Mouse (Mus musculus): ENCODE measurements around the gene Ccer2. TPM values are rescaled to one million over a fixed set of nuclear protein-coding genes. Genes with fewer than 3 reads are reported as not detected.
A peak's percentile ranks its signal among the peaks of the same experiment; 100 is the strongest.

Gene Ccer2
- polyA plus RNA-seq, 1 experiment from 2014 or later: not detected

DNA sequence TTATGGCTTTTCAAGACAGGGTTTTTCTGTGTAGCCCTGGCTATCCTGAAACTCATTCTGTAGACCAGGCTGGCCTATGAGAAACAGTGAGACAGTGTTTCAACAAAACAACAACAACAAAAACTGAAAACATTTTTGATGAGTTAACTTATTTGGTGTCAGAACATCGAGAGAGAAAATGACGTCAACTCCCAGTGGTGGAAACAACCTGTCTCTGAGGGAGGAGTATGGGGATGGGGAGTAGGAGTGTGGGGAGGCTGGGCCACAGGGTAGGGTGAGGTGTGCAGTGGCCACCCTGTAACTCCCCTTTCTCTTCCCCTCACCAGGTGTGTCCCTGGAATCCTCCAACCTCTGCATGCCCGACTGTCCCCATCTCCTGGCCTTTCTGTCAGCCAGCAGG lies 38.5 kb downstream of the Ccer2 start:
- no peaks in the 10 kb centered on the region for H3K9me3 ChIP-seq (replicated peaks)
- 83% methylated on average over 3 of the region's 3 CpGs for WGBS
- H3K36me3 ChIP-seq: no peaks in the 10 kb centered on the region
- H3K4me1 ChIP-seq: peaks cover 27% of the 10 kb centered on the region
- no peak for ATAC-seq (replicated peaks; ENCODE audit: low FRiP score)
- no peak overlapping the region for H3K4me2 ChIP-seq
- H3K4me3 ChIP-seq (replicated peaks): no peak overlapping the region
- H3K27me3 ChIP-seq: no peaks in the 10 kb centered on the region
- no peak overlapping the region for H3K9ac ChIP-seq
- no peak overlapping the region for H3K27ac ChIP-seq

DNA sequence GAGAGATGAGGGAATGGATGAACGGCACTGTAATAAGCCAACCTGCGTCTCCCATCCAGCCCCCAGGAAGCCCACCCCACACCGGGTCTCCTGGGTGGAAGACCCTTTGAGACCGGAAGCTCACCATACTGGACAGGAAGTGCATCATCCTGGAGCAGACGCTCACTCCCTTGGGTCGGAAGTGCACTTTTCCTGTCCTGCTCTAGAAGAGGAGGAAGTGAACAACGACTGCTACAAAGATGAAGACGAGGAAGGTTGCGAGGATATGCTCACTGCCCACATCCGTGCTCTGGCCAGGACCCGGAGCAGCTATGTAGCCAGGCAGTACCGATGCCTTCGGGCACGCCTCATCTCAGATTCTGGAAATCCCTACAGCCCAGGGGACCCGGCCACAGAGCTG lies 39.9 kb downstream of the Ccer2 start:
- no peaks in the 10 kb centered on the region for H3K9me3 ChIP-seq (replicated peaks)
- H3K4me2 ChIP-seq: peak overlapping the region; percentile 57
- H3K27ac ChIP-seq: peak overlapping the region; percentile 73
- H3K27me3 ChIP-seq: no peaks in the 10 kb centered on the region
- ATAC-seq (replicated peaks; ENCODE audit: low FRiP score): no peak
- 73% methylated on average over 15 of the region's 15 CpGs for WGBS
- peaks cover 17% of the 10 kb centered on the region for H3K4me1 ChIP-seq
- no peaks in the 10 kb centered on the region for H3K36me3 ChIP-seq
- no peak overlapping the region for H3K9ac ChIP-seq
- H3K4me3 ChIP-seq (replicated peaks): peak overlapping the region; percentile 29; the same call in 1 of the 2 replicates

DNA sequence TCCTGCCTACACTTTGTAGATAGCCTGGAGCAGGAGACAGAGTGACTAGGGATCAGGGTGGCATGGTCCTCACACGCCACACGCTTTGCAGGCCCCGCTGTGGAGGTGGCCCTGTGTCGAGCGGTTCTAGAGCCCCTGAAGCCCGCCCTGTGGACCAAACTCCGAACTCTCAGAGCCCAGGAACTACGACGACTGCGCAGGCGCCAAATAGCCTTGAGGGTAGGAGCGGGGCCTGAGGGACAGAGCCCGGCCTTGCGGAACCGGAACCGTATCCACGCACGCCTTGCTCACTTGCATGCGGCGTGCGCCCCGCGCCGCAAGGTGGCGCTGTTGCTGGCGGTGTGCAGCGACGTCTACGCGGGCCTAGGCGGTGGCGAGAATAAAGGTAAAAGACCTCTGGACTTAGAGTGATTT lies 40.6 kb downstream of the Ccer2 start:
- Histone ChIP-seq H3K27me3 (no peaks in the 10 kb centered on the region), H3K4me1 (peaks cover 24% of the 10 kb centered on the region), H3K4me2 (peak overlapping the region; percentile 57), H3K9ac (peak overlapping the region; percentile 42), H3K36me3 (no peaks in the 10 kb centered on the region), H3K4me3 (replicated peaks) (peak overlapping the region; percentile 29), H3K9me3 (replicated peaks) (no peaks in the 10 kb centered on the region), H3K27ac (peak overlapping the region; percentile 73)
- 15% methylated on average over 32 of the region's 32 CpGs for WGBS
- peak; percentile 74 for ATAC-seq (replicated peaks; ENCODE audit: low FRiP score)

- no peak overlapping the region for H3K4me3 ChIP-seq (replicated peaks)
- no peak overlapping the region for H3K4me2 ChIP-seq
- H3K27ac ChIP-seq: no peak overlapping the region
- WGBS: 96% methylated on average over 9 of the region's 9 CpGs
- no peaks in the 10 kb centered on the region for H3K36me3 ChIP-seq
- H3K9me3 ChIP-seq (replicated peaks): no peaks in the 10 kb centered on the region
- H3K9ac ChIP-seq: no peak overlapping the region
- no peaks in the 10 kb centered on the region for H3K27me3 ChIP-seq
- H3K4me1 ChIP-seq: peaks cover 55% of the 10 kb centered on the region
- ATAC-seq (replicated peaks; ENCODE audit: low FRiP score): no peak
Measured at GRCm38 (mm10) chr7:28799994-28800393, 44.0 kb downstream of the Ccer2 start.

DNA sequence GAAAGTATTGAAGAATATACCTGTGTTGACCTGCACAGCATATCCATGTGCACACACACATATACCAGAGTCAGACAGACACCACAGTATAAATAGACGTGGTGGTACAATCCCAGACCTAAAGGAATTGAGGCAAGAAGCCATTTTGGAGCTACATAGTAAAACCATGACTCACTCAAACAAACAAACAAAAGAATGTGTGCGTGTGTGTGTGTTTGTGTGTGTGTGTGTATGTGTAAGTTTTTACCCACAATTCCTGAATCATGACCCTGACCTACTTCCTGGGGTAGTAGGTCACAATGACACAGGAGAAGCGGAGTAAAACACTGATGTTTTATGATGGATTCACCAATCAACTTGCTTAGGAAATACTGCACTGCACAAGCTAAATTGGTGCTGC lies 45.5 kb downstream of the Ccer2 start:
- peaks cover 51% of the 10 kb centered on the region for H3K4me1 ChIP-seq
- H3K36me3 ChIP-seq: no peaks in the 10 kb centered on the region
- H3K9me3 ChIP-seq (replicated peaks): no peaks in the 10 kb centered on the region
- 45% methylated on average over 3 of the region's 3 CpGs for WGBS
- H3K27ac ChIP-seq: peak overlapping the region; percentile 97
- H3K4me2 ChIP-seq: peak overlapping the region; percentile 33; the same call in 1 of the 2 replicates
- H3K9ac ChIP-seq: no peak overlapping the region
- H3K27me3 ChIP-seq: no peaks in the 10 kb centered on the region
- no peak overlapping the region for H3K4me3 ChIP-seq (replicated peaks)
- no peak for ATAC-seq (replicated peaks; ENCODE audit: low FRiP score)

DNA sequence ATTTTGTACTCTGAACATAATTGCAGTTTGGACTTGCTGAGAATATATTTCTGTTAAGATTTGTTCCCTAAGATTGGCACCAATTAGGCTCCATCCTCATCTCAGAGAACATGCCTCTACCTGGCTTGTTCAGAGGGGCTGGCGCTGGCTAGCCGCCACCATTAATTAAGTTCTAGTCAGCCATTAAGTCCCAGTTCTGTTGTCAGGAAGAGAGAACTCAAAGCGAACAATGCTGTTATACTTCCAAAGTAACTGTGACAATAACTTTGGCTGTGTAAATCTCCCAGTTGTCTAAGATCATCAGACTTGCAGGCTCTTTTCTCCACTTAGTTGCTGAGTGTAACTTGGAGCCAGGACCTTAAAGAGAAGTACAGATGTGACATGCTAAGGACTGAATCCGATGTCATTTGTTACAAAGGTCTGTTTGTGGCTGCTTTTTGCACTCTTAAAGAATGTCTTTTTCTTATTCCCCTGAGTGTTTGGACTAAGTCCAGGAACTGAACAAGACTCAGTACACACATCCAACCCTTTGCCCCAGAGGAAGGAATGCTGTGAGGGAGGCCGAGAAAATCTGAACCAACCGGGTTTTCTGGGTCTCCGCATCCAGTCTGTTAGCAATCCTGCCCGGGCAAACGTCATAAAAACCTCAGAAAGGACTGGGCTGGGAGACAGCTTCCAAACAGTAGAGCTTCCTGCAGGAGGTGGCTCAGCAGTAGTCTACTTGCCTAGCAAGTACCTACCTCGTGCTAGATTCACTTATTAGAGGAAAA lies 46.1 kb downstream of the Ccer2 start:
- H3K27ac ChIP-seq: peak overlapping the region; percentile 97
- H3K36me3 ChIP-seq: no peaks in the 10 kb centered on the region
- peak overlapping the region; percentile 33 for H3K4me2 ChIP-seq
- H3K4me1 ChIP-seq: peaks cover 45% of the 10 kb centered on the region
- WGBS: 15% methylated on average over 10 of the region's 10 CpGs
- no peak overlapping the region for H3K9ac ChIP-seq
- ATAC-seq (replicated peaks; ENCODE audit: low FRiP score): peak; percentile 24
- no peaks in the 10 kb centered on the region for H3K9me3 ChIP-seq (replicated peaks)
- 0 out of 2 replicates have a peak overlapping the region, but pooled peaks have one; percentile 0 for H3K4me3 ChIP-seq (replicated peaks)
- H3K27me3 ChIP-seq: no peaks in the 10 kb centered on the region

- Histone ChIP-seq H3K4me3 (replicated peaks) (0 out of 2 replicates have a peak overlapping the region, but pooled peaks have one; percentile 0), H3K4me1 (peaks cover 50% of the 10 kb centered on the region), H3K9ac (peak overlapping the region; percentile 11; the same call in 1 of the 2 replicates), H3K27ac (peak overlapping the region; percentile 97), H3K36me3 (no peaks in the 10 kb centered on the region), H3K4me2 (peak overlapping the region; percentile 33), H3K27me3 (no peaks in the 10 kb centered on the region), H3K9me3 (replicated peaks) (no peaks in the 10 kb centered on the region)
- peak; percentile 84 for ATAC-seq (replicated peaks; ENCODE audit: low FRiP score)
- WGBS: 5% methylated on average over 10 of the region's 10 CpGs
Measured at GRCm38 (mm10) chr7:28802846-28803588, 47.0 kb downstream of the Ccer2 start.

DNA sequence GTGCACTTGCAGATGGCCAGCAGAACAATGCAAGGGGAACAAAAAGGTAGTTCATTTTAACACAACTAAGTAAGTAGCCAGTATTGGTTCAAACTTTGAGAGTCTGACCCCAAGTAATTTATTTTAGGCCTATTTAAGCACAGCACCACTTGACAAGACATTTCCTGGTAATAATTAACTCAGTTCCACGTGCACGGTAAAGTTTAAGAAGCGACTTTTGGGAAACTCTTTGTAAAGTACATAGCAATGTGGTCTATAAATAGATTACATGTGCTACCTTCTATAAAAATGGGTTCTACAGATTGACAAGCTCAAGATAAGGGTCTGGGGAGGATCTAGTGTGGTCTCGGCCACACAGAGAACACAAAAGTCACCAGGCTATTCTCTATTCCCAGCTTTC lies 47.8 kb downstream of the Ccer2 start:
- 19% methylated on average over 4 of the region's 4 CpGs for WGBS
- ATAC-seq (replicated peaks; ENCODE audit: low FRiP score): no peak
- H3K9ac ChIP-seq: no peak overlapping the region

GRCm38 (mm10) chr7:28806869-28807268 lies 50.9 kb downstream of the Ccer2 start:
- Histone ChIP-seq H3K36me3 (peaks cover 1% of the 10 kb centered on the region; the same call in 1 of the 2 replicates), H3K9me3 (replicated peaks) (no peaks in the 10 kb centered on the region), H3K9ac (no peak overlapping the region), H3K4me2 (no peak overlapping the region), H3K4me3 (replicated peaks) (no peak overlapping the region), H3K27me3 (no peaks in the 10 kb centered on the region), H3K4me1 (peaks cover 44% of the 10 kb centered on the region), H3K27ac (no peak overlapping the region)
- WGBS: 72% methylated on average over 4 of the region's 4 CpGs
- no peak for ATAC-seq (replicated peaks; ENCODE audit: low FRiP score)

More for the DNA sequence above, 47.8 kb downstream of the Ccer2 start:
- H3K4me2 ChIP-seq: peak overlapping the region; percentile 33; the same call in 1 of the 2 replicates
- H3K27ac ChIP-seq: peak overlapping the region; percentile 97
- H3K27me3 ChIP-seq: no peaks in the 10 kb centered on the region
- H3K9me3 ChIP-seq (replicated peaks): no peaks in the 10 kb centered on the region
- H3K4me3 ChIP-seq (replicated peaks): no peak overlapping the region
- H3K36me3 ChIP-seq: no peaks in the 10 kb centered on the region
- peaks cover 53% of the 10 kb centered on the region for H3K4me1 ChIP-seq

- WGBS: 44% methylated on average over 6 of the region's 8 CpGs
- H3K27ac ChIP-seq: peak overlapping the region; percentile 100
Measured at GRCm38 (mm10) chr7:28807641-28808220, 51.8 kb downstream of the Ccer2 start.

DNA sequence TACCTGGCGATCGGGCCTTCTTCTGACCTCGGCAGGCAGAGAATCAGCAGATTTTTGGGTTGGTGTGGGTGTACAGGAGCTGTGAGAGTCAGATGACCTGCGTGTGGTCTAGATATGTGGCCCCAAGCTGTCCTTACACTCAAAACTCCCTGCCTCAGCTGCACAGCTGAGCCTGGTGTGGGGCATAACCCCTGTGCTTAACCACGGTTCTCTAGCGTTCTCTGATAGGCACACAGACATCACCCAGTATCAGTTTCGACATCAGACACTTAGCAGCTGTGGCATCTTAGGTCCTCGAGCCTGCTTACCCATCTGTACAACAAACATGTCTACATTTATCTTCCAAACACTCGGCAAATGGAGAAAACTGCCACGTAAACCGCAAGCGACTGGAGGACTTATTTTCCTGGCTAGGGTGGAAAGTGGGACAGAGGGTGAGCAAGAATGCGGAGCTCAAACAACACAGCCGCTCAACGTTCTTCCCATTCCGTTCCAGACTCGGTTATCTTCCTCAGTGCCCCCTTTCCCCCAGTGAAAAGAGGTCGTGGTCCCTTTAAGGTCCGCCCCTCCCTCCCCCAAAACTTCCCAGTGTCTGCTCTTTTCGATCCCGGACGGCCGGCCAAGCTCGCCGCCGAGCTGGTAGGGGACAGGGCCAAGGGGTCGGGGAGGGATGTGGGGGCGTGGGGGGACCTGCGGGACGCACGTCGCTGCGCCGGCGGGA lies 52.4 kb downstream of the Ccer2 start, which contains the start of gene Hnrnpl:
TSS of gene Hnrnpl (plus strand) at position 321 of the 721 bp plus-strand sequence.
- H3K36me3 ChIP-seq: peaks cover 17% of the 10 kb centered on the region
- H3K4me3 ChIP-seq (replicated peaks): peak within 1 kb of the TSS; percentile 84
- peak within 1 kb of the TSS; percentile 100 for H3K27ac ChIP-seq
- peak; percentile 31 for ATAC-seq (replicated peaks; ENCODE audit: low FRiP score)
- 2% methylated on average over 34 of the region's 35 CpGs for WGBS
- peak within 1 kb of the TSS; percentile 71 for H3K4me2 ChIP-seq
- peak within 1 kb of the TSS; percentile 96 for H3K9ac ChIP-seq
- H3K9me3 ChIP-seq (replicated peaks): no peaks in the 10 kb centered on the region
- no peaks in the 10 kb centered on the region for H3K27me3 ChIP-seq
- peaks cover 44% of the 10 kb centered on the region for H3K4me1 ChIP-seq

More at GRCm38 (mm10) chr7:28807641-28808220, 51.8 kb downstream of the Ccer2 start:
- ATAC-seq (replicated peaks; ENCODE audit: low FRiP score): no peak
- Histone ChIP-seq H3K4me3 (replicated peaks) (peak overlapping the region; percentile 84), H3K9ac (peak overlapping the region; percentile 96), H3K4me1 (peaks cover 44% of the 10 kb centered on the region), H3K9me3 (replicated peaks) (no peaks in the 10 kb centered on the region), H3K36me3 (peaks cover 10% of the 10 kb centered on the region), H3K27me3 (no peaks in the 10 kb centered on the region), H3K4me2 (peak overlapping the region; percentile 71)
